Mouse (Mus musculus) right cerebral cortex, adult 2 months (tissue): Measurements from ENCODE around the gene Aox3.

ENCODE experiments used
- DNase-seq, 2 experiments: peaks; one replicate each; pipeline ENCODE4 v3.0.0; 2021 to 2022; ENCODE audit warnings: low spot score in 2 of 2

Gene Aox3

GRCm38 (mm10) chr1:58210203-58210602, 97.3 kb downstream of the Aox3 start, which contains the start of gene Aox4:
Gene Aox4, plus strand, starts transcription at chr1:58210397.
- DNase-seq, result peak; percentile 54 to 65

- DNase-seq, result no peak
Observed at GRCm38 (mm10) chr1:58212805-58213204, 99.9 kb downstream of the Aox3 start.

- no peak for DNase-seq
Observed at GRCm38 (mm10) chr1:58213838-58214237, 100.9 kb downstream of the Aox3 start.

- DNase-seq, result no peak
Observed at GRCm38 (mm10) chr1:58215353-58215752, 102.4 kb downstream of the Aox3 start.

- no peak for DNase-seq
Observed at GRCm38 (mm10) chr1:58215956-58216532, 103.1 kb downstream of the Aox3 start.

GRCm38 (mm10) chr1:58221070-58221469, 108.1 kb downstream of the Aox3 start:
- DNase-seq, result no peak

- no peak for DNase-seq
Observed at GRCm38 (mm10) chr1:58221879-58222278, 108.9 kb downstream of the Aox3 start.

DNA sequence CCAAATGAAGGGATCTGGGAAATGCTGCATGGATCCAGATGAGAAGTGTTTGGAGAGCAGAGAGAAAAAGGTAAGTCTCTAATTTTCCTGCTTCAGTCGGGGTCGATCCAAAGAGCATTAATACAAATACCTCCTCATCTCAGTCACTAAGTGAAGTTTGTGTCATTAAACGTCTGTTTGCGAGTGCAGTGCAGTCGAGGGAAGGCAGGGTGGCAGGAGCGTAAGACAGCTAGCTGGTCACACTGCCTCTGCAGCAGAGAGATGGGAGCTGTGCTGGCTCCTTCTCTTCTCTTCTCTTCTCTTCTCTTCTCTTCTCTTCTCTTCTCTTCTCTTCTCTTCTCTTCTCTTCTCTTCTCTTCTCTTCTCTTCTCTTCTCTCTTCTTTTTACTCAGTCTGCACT, 115.2 kb downstream of the Aox3 start:
- DNase-seq, result no peak

DNA sequence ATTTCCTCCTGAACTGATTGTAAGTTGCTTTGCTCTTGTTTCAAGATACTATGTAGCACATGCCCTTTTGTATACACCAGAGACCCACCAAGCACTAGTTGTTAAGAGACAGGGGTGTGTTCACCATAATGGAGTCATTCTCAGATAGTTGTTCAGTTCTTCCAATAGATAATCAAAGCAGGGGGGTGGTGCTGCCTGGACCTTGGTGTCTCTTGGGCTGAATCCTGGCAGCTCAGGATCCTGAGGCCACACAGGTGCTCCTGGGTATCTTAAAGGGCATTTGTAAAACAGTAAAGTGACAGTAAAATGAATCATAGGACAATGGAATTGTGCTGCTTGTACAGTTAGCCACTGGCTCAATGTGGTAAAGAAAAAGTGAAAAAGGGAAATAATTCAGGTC, 116.0 kb downstream of the Aox3 start:
- no peak for DNase-seq

- no peak for DNase-seq
Observed at GRCm38 (mm10) chr1:58229774-58230173, 116.8 kb downstream of the Aox3 start.

GRCm38 (mm10) chr1:58230542-58230941, 117.6 kb downstream of the Aox3 start:
- DNase-seq, result no peak

- DNase-seq, result no peak
Observed at GRCm38 (mm10) chr1:58235405-58235804, 122.5 kb downstream of the Aox3 start.

GRCm38 (mm10) chr1:58237527-58238299, 124.8 kb downstream of the Aox3 start:
- no peak for DNase-seq

GRCm38 (mm10) chr1:58238440-58238839, 125.5 kb downstream of the Aox3 start:
- DNase-seq, result no peak

DNA sequence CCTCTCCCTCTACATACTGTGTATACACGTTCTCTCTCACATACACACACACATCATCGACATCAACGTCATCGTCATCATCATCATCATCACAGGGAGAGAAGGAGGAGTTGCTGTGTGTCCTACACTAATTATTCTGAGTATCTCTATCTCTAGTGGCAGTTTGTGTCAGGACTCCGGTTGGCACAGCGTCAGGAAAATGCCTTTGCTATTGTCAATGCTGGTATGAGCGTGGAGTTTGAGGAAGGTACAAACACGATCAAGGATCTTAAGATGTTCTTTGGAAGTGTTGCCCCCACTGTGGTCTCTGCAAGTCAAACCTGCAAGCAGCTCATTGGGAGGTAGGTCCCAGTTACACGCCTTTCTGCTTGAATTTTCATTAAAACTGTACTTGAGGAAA, 126.0 kb downstream of the Aox3 start:
- no peak for DNase-seq

DNA sequence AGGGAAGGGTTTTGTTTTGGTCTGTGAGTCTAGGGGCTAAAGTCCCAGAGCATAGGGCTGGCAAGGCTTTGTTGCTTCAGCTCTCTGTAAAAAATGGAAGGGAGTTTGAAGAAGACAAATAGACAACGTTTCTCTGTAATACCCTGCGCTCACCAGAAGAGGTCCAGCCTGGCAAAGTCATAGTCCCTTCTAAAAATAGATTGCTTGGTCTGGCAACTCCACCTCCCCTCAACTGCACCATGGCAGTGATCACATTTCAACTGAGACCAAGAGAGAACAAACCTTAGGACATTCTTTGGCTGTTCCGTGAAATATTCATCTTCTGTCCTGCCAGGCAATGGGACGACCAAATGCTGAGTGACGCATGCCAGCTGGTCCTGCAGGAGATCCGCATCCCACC, 127.4 kb downstream of the Aox3 start:
- no peak for DNase-seq

GRCm38 (mm10) chr1:58244487-58244886, 131.6 kb downstream of the Aox3 start:
- no peak for DNase-seq

DNA sequence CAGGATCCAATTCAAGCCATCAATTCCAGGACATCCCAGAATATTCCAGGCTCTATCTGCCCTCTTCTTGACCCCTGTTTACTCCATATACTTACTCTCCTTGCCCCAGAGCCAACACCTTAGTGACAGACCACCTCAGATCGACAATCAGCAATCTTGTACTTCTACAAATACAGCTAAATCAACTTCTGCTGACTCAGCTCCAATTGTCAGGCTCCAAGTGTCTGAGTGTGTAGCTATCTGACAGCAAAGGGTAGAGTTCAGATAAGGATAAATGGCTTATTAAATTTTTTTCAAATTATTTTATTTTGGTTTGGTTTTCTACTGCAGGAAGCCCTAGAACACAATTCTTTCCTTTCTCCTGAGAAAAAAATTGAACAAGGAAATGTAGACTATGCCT, 135.6 kb downstream of the Aox3 start:
- no peak for DNase-seq
